Mouse (Mus musculus): ENCODE results near the gene Epha1. TPM values are rescaled to one million over a fixed set of nuclear protein-coding genes. Genes with fewer than 3 reads are reported as not detected.

The Epha1 gene
- polyA plus RNA-seq, 1 experiment from 2014 or later, result 1.8 TPM

GRCm38 (mm10) chr6:42377280-42377679, 4.2 kb upstream of the Epha1 start:
- 67% methylated on average over 5 of the region's 5 CpGs for WGBS
- no peak for DNase-seq (ENCODE audit: low spot score)
- ATAC-seq (replicated peaks; ENCODE audit: insufficient number of reproducible peaks, low FRiP score, low TSS enrichment, low read depth), result no peak
- Histone ChIP-seq H3K4me2 (ENCODE audit: low read depth, low read length) (no peak overlapping the region), H3K9me3 (replicated peaks; ENCODE audit: control insufficient read depth, low read length) (no peaks in the 10 kb centered on the region), H3K9ac (replicated peaks; ENCODE audit: low read length) (no peak overlapping the region), H3K4me3 (ENCODE audit: low read depth, low read length) (no peak overlapping the region), H3K27me3 (ENCODE audit: control insufficient read depth, insufficient read depth, low read length) (0 out of 2 replicates have a peak, but pooled peaks cover 2% of the 10 kb centered on the region), H3K4me1 (ENCODE audit: control insufficient read depth, insufficient read depth, low read length) (no peaks in the 10 kb centered on the region), H3K27ac (replicated peaks; ENCODE audit: low read depth, low read length) (no peak overlapping the region), H3K36me3 (replicated peaks; ENCODE audit: control insufficient read depth, insufficient read depth, low read depth, low read length) (no peaks in the 10 kb centered on the region)

GRCm38 (mm10) chr6:42376504-42377019, 3.5 kb upstream of the Epha1 start:
- H3K4me3 ChIP-seq (ENCODE audit: low read depth, low read length), result no peak overlapping the region
- H3K4me1 ChIP-seq (ENCODE audit: control insufficient read depth, insufficient read depth, low read length), result no peaks in the 10 kb centered on the region
- no peak overlapping the region for H3K27ac ChIP-seq (replicated peaks; ENCODE audit: low read depth, low read length)
- H3K9ac ChIP-seq (replicated peaks; ENCODE audit: low read length), result no peak overlapping the region
- H3K27me3 ChIP-seq (ENCODE audit: control insufficient read depth, insufficient read depth, low read length), result 0 out of 2 replicates have a peak, but pooled peaks cover 2% of the 10 kb centered on the region
- no peak for DNase-seq (ENCODE audit: low spot score)
- no peak for ATAC-seq (replicated peaks; ENCODE audit: insufficient number of reproducible peaks, low FRiP score, low TSS enrichment, low read depth)
- no peaks in the 10 kb centered on the region for H3K9me3 ChIP-seq (replicated peaks; ENCODE audit: control insufficient read depth, low read length)
- no peak overlapping the region for H3K4me2 ChIP-seq (ENCODE audit: low read depth, low read length)
- 81% methylated on average over 6 of the region's 6 CpGs for WGBS
- no peaks in the 10 kb centered on the region for H3K36me3 ChIP-seq (replicated peaks; ENCODE audit: control insufficient read depth, insufficient read depth, low read depth, low read length)

- Histone ChIP-seq H3K9ac (replicated peaks; ENCODE audit: low read length) (no peak overlapping the region), H3K4me2 (ENCODE audit: low read depth, low read length) (no peak overlapping the region), H3K27ac (replicated peaks; ENCODE audit: low read depth, low read length) (no peak overlapping the region), H3K9me3 (replicated peaks; ENCODE audit: control insufficient read depth, low read length) (no peaks in the 10 kb centered on the region), H3K4me3 (ENCODE audit: low read depth, low read length) (no peak overlapping the region), H3K27me3 (ENCODE audit: control insufficient read depth, insufficient read depth, low read length) (0 out of 2 replicates have a peak, but pooled peaks cover 2% of the 10 kb centered on the region), H3K4me1 (ENCODE audit: control insufficient read depth, insufficient read depth, low read length) (no peaks in the 10 kb centered on the region), H3K36me3 (replicated peaks; ENCODE audit: control insufficient read depth, insufficient read depth, low read depth, low read length) (no peaks in the 10 kb centered on the region)
- no peak for ATAC-seq (replicated peaks; ENCODE audit: insufficient number of reproducible peaks, low FRiP score, low TSS enrichment, low read depth)
- DNase-seq (ENCODE audit: low spot score), result no peak
- 41% methylated on average over 4 of the region's 4 CpGs for WGBS
Observed at GRCm38 (mm10) chr6:42376016-42376415, 2.9 kb upstream of the Epha1 start.

GRCm38 (mm10) chr6:42375131-42375530, 2.1 kb upstream of the Epha1 start:
- H3K9me3 ChIP-seq (replicated peaks; ENCODE audit: control insufficient read depth, low read length), result no peaks in the 10 kb centered on the region
- ATAC-seq (replicated peaks; ENCODE audit: insufficient number of reproducible peaks, low FRiP score, low TSS enrichment, low read depth), result no peak
- H3K36me3 ChIP-seq (replicated peaks; ENCODE audit: control insufficient read depth, insufficient read depth, low read depth, low read length), result no peaks in the 10 kb centered on the region
- no peak overlapping the region for H3K4me2 ChIP-seq (ENCODE audit: low read depth, low read length)
- H3K4me3 ChIP-seq (ENCODE audit: low read depth, low read length), result no peak overlapping the region
- H3K27me3 ChIP-seq (ENCODE audit: control insufficient read depth, insufficient read depth, low read length), result 0 out of 2 replicates have a peak, but pooled peaks cover 2% of the 10 kb centered on the region
- DNase-seq (ENCODE audit: low spot score), result no peak
- no peak overlapping the region for H3K9ac ChIP-seq (replicated peaks; ENCODE audit: low read length)
- H3K27ac ChIP-seq (replicated peaks; ENCODE audit: low read depth, low read length), result no peak overlapping the region
- 83% methylated on average over 2 of the region's 2 CpGs for WGBS
- H3K4me1 ChIP-seq (ENCODE audit: control insufficient read depth, insufficient read depth, low read length), result no peaks in the 10 kb centered on the region

- Histone ChIP-seq H3K27me3 (ENCODE audit: control insufficient read depth, insufficient read depth, low read length) (0 out of 2 replicates have a peak, but pooled peaks cover 2% of the 10 kb centered on the region), H3K4me2 (ENCODE audit: low read depth, low read length) (no peak overlapping the region), H3K9me3 (replicated peaks; ENCODE audit: control insufficient read depth, low read length) (no peaks in the 10 kb centered on the region), H3K9ac (replicated peaks; ENCODE audit: low read length) (no peak overlapping the region), H3K27ac (replicated peaks; ENCODE audit: low read depth, low read length) (no peak overlapping the region), H3K4me1 (ENCODE audit: control insufficient read depth, insufficient read depth, low read length) (no peaks in the 10 kb centered on the region), H3K4me3 (ENCODE audit: low read depth, low read length) (no peak overlapping the region), H3K36me3 (replicated peaks; ENCODE audit: control insufficient read depth, insufficient read depth, low read depth, low read length) (no peaks in the 10 kb centered on the region)
- 78% methylated on average over 4 of the region's 4 CpGs for WGBS
- DNase-seq (ENCODE audit: low spot score) (no peak), ATAC-seq (replicated peaks; ENCODE audit: insufficient number of reproducible peaks, low FRiP score, low TSS enrichment, low read depth) (no peak)
Observed at GRCm38 (mm10) chr6:42374701-42375100, 1.6 kb upstream of the Epha1 start.

- H3K36me3 ChIP-seq (replicated peaks; ENCODE audit: control insufficient read depth, insufficient read depth, low read depth, low read length), result no peaks in the 10 kb centered on the region
- H3K4me3 ChIP-seq (ENCODE audit: low read depth, low read length), result peak overlapping the region; percentile 53
- no peaks in the 10 kb centered on the region for H3K4me1 ChIP-seq (ENCODE audit: control insufficient read depth, insufficient read depth, low read length)
- H3K4me2 ChIP-seq (ENCODE audit: low read depth, low read length), result peak overlapping the region; percentile 92
- H3K9ac ChIP-seq (replicated peaks; ENCODE audit: low read length), result no peak overlapping the region
- WGBS, result 41% methylated on average over 7 of the region's 7 CpGs
- ATAC-seq (replicated peaks; ENCODE audit: insufficient number of reproducible peaks, low FRiP score, low TSS enrichment, low read depth) (no peak), DNase-seq (ENCODE audit: low spot score) (no peak)
- no peaks in the 10 kb centered on the region for H3K9me3 ChIP-seq (replicated peaks; ENCODE audit: control insufficient read depth, low read length)
- 0 out of 2 replicates have a peak, but pooled peaks cover 2% of the 10 kb centered on the region for H3K27me3 ChIP-seq (ENCODE audit: control insufficient read depth, insufficient read depth, low read length)
- H3K27ac ChIP-seq (replicated peaks; ENCODE audit: low read depth, low read length), result no peak overlapping the region
Observed at GRCm38 (mm10) chr6:42373669-42374430, 782 bp upstream of the Epha1 start.

- WGBS, result 21% methylated on average over 9 of the region's 9 CpGs
- peak overlapping the region; percentile 53 for H3K4me3 ChIP-seq (ENCODE audit: low read depth, low read length)
- H3K9ac ChIP-seq (replicated peaks; ENCODE audit: low read length), result peak overlapping the region; percentile 57; the same call in 1 of the 2 replicates
- no peaks in the 10 kb centered on the region for H3K9me3 ChIP-seq (replicated peaks; ENCODE audit: control insufficient read depth, low read length)
- 0 out of 2 replicates have a peak, but pooled peaks cover 2% of the 10 kb centered on the region for H3K27me3 ChIP-seq (ENCODE audit: control insufficient read depth, insufficient read depth, low read length)
- H3K4me1 ChIP-seq (ENCODE audit: control insufficient read depth, insufficient read depth, low read length), result no peaks in the 10 kb centered on the region
- no peak overlapping the region for H3K27ac ChIP-seq (replicated peaks; ENCODE audit: low read depth, low read length)
- no peaks in the 10 kb centered on the region for H3K36me3 ChIP-seq (replicated peaks; ENCODE audit: control insufficient read depth, insufficient read depth, low read depth, low read length)
- peak; percentile 32; the same call in 1 of the 2 replicates for ATAC-seq (replicated peaks; ENCODE audit: insufficient number of reproducible peaks, low FRiP score, low TSS enrichment, low read depth)
- H3K4me2 ChIP-seq (ENCODE audit: low read depth, low read length), result peak overlapping the region; percentile 92; the same call in 1 of the 2 replicates
- DNase-seq (ENCODE audit: low spot score), result no peak
Observed at GRCm38 (mm10) chr6:42372421-42372815, 650 bp downstream of the Epha1 start.

- ATAC-seq (replicated peaks; ENCODE audit: insufficient number of reproducible peaks, low FRiP score, low TSS enrichment, low read depth), result peak; percentile 37; the same call in 1 of the 2 replicates
- Histone ChIP-seq H3K4me1 (ENCODE audit: control insufficient read depth, insufficient read depth, low read length) (no peaks in the 10 kb centered on the region), H3K27me3 (ENCODE audit: control insufficient read depth, insufficient read depth, low read length) (0 out of 2 replicates have a peak, but pooled peaks cover 2% of the 10 kb centered on the region), H3K9me3 (replicated peaks; ENCODE audit: control insufficient read depth, low read length) (no peaks in the 10 kb centered on the region), H3K9ac (replicated peaks; ENCODE audit: low read length) (no peak overlapping the region), H3K4me3 (ENCODE audit: low read depth, low read length) (peak overlapping the region; percentile 53; the same call in 1 of the 2 replicates), H3K4me2 (ENCODE audit: low read depth, low read length) (no peak overlapping the region), H3K27ac (replicated peaks; ENCODE audit: low read depth, low read length) (no peak overlapping the region), H3K36me3 (replicated peaks; ENCODE audit: control insufficient read depth, insufficient read depth, low read depth, low read length) (no peaks in the 10 kb centered on the region)
- DNase-seq (ENCODE audit: low spot score), result no peak
- 6% methylated on average over 3 of the region's 3 CpGs for WGBS
Observed at GRCm38 (mm10) chr6:42372001-42372400, 1.1 kb downstream of the Epha1 start.
